In genomic region chr10:4057832-4058231, GRCm38 (mm10) we compare ENCODE assay signal across 28 mouse cellular contexts.
DNase-seq lines count a peak whose midpoint lies in the region; ATAC-seq and TF ChIP-seq lines count a peak whose summit lies in the region.
"Had no signal": no experiment of that assay in that cellular context is flagged by ENCODE, and none has a peak within 500 bp of the region (broad histone marks: within the 10 kb centered on the region; RNA-seq: fewer than 3 reads in every experiment).

No protein-coding gene starts in this region.

- no peak for ATAC-seq in heart, embryonic 12.5 days (ENCODE audit: insufficient number of reproducible peaks, low FRiP score)
- ATAC-seq in midbrain, embryonic 15.5 days (replicated peaks) = peak; percentile 49
- no peak for ATAC-seq in midbrain, embryonic 11.5 days (ENCODE audit: low FRiP score)
- ATAC-seq: forebrain, postnatal 0 days; hindbrain, postnatal 0 days; intestine, embryonic 15.5 days; liver, embryonic 12.5 days; liver, postnatal 0 days had no signal

- 36% methylated on average over 5 of the region's 5 CpGs for WGBS in heart, embryonic 12.5 days
- 60% methylated on average over 5 of the region's 5 CpGs for WGBS in midbrain, embryonic 15.5 days
- 73% methylated on average over 5 of the region's 5 CpGs for WGBS in midbrain, embryonic 11.5 days

- no peak overlapping the region for H3K27ac ChIP-seq in heart, embryonic 12.5 days (ENCODE audit: poor library complexity, severe bottlenecking)
- H3K27ac ChIP-seq in midbrain, embryonic 15.5 days = no peak overlapping the region
- H3K27ac ChIP-seq in midbrain, embryonic 11.5 days (ENCODE audit: low read depth, low read length) = no peak overlapping the region
- H3K27ac ChIP-seq: embryonic facial prominence, embryonic 15.5 days; forebrain, embryonic 12.5 days; hindbrain, embryonic 12.5 days; hindbrain, postnatal 0 days; intestine, embryonic 15.5 days; kidney, postnatal 0 days; liver, embryonic 12.5 days; midbrain, embryonic 12.5 days had no signal

- DNase-seq in heart, postnatal 36 days = no peak
- DNase-seq in midbrain, embryonic 11.5 days (ENCODE audit: low spot score, missing footprints) = no peak
- DNase-seq in MN1 (ENCODE audit: low spot score) = peak; percentile 24
- DNase-seq in brain, embryonic 14.5 days (ENCODE audit: low read depth) = peak; percentile 26
- DNase-seq in adrenal gland, postnatal 4 days (ENCODE audit: low spot score in 2 of 2) = no peak
- DNase-seq: adrenal gland, postnatal 10 days; B cell, adult 2 months; cerebellum, adult 18-20 months; cerebellum, postnatal 10 days; forebrain, postnatal 0 days; kidney, adult 8-10 months; kidney, postnatal 4 days; layer of hippocampus, postnatal 36 days; left cerebral cortex, postnatal 4 days; liver, postnatal 0 days; lung, postnatal 36 days; right cerebral cortex, postnatal 14 days; thymus, postnatal 4 days had no signal

- intact Hi-C loops in heart, postnatal 36 days (cut with DNase I) = no loop called here

- H3K9me3 ChIP-seq in heart, embryonic 12.5 days (replicated peaks) = no peaks in the 10 kb centered on the region
- no peaks in the 10 kb centered on the region for H3K9me3 ChIP-seq in midbrain, embryonic 15.5 days
- H3K9me3 ChIP-seq in midbrain, embryonic 11.5 days (ENCODE audit: control insufficient read depth, low read length) = no peaks in the 10 kb centered on the region
- H3K9me3 ChIP-seq: embryonic facial prominence, embryonic 15.5 days; forebrain, embryonic 12.5 days; hindbrain, embryonic 12.5 days; intestine, embryonic 15.5 days; liver, embryonic 12.5 days; midbrain, embryonic 12.5 days had no signal

- H3K9ac ChIP-seq in heart, embryonic 12.5 days = no peak overlapping the region
- H3K9ac ChIP-seq in midbrain, embryonic 15.5 days = no peak overlapping the region
- no peak overlapping the region for H3K9ac ChIP-seq in midbrain, embryonic 11.5 days (ENCODE audit: low read length)
- H3K9ac ChIP-seq: embryonic facial prominence, embryonic 15.5 days; forebrain, embryonic 12.5 days; forebrain, postnatal 0 days; hindbrain, embryonic 12.5 days; intestine, embryonic 15.5 days; liver, embryonic 12.5 days; liver, postnatal 0 days; midbrain, embryonic 12.5 days had no signal

- H3K4me3 ChIP-seq in heart, embryonic 12.5 days = no peak overlapping the region
- H3K4me3 ChIP-seq in midbrain, embryonic 15.5 days = no peak overlapping the region
- H3K4me3 ChIP-seq in midbrain, embryonic 11.5 days (ENCODE audit: low read depth, low read length) = no peak overlapping the region
- H3K4me3 ChIP-seq: embryonic facial prominence, embryonic 15.5 days; forebrain, embryonic 12.5 days; hindbrain, embryonic 12.5 days; intestine, embryonic 15.5 days; liver, embryonic 12.5 days; midbrain, embryonic 12.5 days had no signal

- TF ChIP-seq POLR2A in brain, embryonic 14.5 days (IDR thresholded peaks at IDR 0.05; ENCODE audit: borderline replicate concordance, extremely low read depth, insufficient read depth, insufficient read length, poor library complexity, severe bottlenecking) = no peak

- TF ChIP-seq CTCF in brain, embryonic 14.5 days (IDR thresholded peaks at IDR 0.05; ENCODE audit: borderline replicate concordance, extremely low read depth, insufficient read depth, insufficient read length) = no peak

- no peaks in the 10 kb centered on the region for H3K27me3 ChIP-seq in heart, embryonic 12.5 days (replicated peaks)
- H3K27me3 ChIP-seq in midbrain, embryonic 15.5 days (replicated peaks) = no peaks in the 10 kb centered on the region
- H3K27me3 ChIP-seq in midbrain, embryonic 11.5 days (ENCODE audit: control insufficient read depth, insufficient read depth, low read length) = no peaks in the 10 kb centered on the region
- H3K27me3 ChIP-seq: embryonic facial prominence, embryonic 15.5 days; forebrain, embryonic 12.5 days; hindbrain, embryonic 12.5 days; intestine, embryonic 15.5 days; liver, embryonic 12.5 days; midbrain, embryonic 12.5 days had no signal

- peaks cover 6% of the 10 kb centered on the region for H3K36me3 ChIP-seq in heart, embryonic 12.5 days
- H3K36me3 ChIP-seq in midbrain, embryonic 15.5 days (replicated peaks) = no peaks in the 10 kb centered on the region
- H3K36me3 ChIP-seq in midbrain, embryonic 11.5 days (ENCODE audit: control insufficient read depth, insufficient read depth, low read length) = no peaks in the 10 kb centered on the region
- H3K36me3 ChIP-seq: embryonic facial prominence, embryonic 15.5 days; forebrain, embryonic 12.5 days; hindbrain, embryonic 12.5 days; intestine, embryonic 15.5 days; midbrain, embryonic 12.5 days had no signal

- H3K4me1 ChIP-seq in heart, embryonic 12.5 days (replicated peaks) = peaks cover 38% of the 10 kb centered on the region
- no peaks in the 10 kb centered on the region for H3K4me1 ChIP-seq in midbrain, embryonic 15.5 days
- no peaks in the 10 kb centered on the region for H3K4me1 ChIP-seq in midbrain, embryonic 11.5 days (ENCODE audit: control insufficient read depth, insufficient read depth, low read length)
- H3K4me1 ChIP-seq: embryonic facial prominence, embryonic 15.5 days; forebrain, embryonic 12.5 days; liver, embryonic 12.5 days had no signal

- 0 out of 2 replicates have a peak overlapping the region, but pooled peaks have one; percentile 11 for H3K4me2 ChIP-seq in heart, embryonic 12.5 days
- H3K4me2 ChIP-seq in midbrain, embryonic 15.5 days = no peak overlapping the region
- H3K4me2 ChIP-seq in midbrain, embryonic 11.5 days = no peak overlapping the region
- H3K4me2 ChIP-seq: embryonic facial prominence, embryonic 15.5 days; forebrain, embryonic 12.5 days; hindbrain, embryonic 12.5 days; intestine, embryonic 15.5 days; liver, embryonic 12.5 days; midbrain, embryonic 12.5 days had no signal

Comparison
In these comparisons a context has a peak if more than half of its experiments do, and no peak if none do; other contexts are left out.
1. DNase-seq: peak in MN1 (single experiment) and brain, embryonic 14.5 days (single experiment); none in heart, postnatal 36 days (0 of 2), midbrain, embryonic 11.5 days (single experiment) and adrenal gland, postnatal 4 days (0 of 2).